Mouse (Mus musculus) spleen, adult 2 months (tissue): ENCODE data around the gene Raver1.

Source experiments
- CTCF ChIP-seq: fragments of 200-500 bp; IDR thresholded peaks from 2 replicates; pipeline ENCODE4 v1.5.1; 2011; ENCODE audit warnings: mild to moderate bottlenecking, inconsistent platforms; ENCODE audit not compliant: insufficient read depth, insufficient read length, insufficient replicate concordance; ENCODE audit errors: extremely low read depth
- POLR2A ChIP-seq: fragments of 200-500 bp; IDR thresholded peaks from 2 replicates; pipeline ENCODE4 v1.6.1; 2011; ENCODE audit warnings: low read depth, low read length, inconsistent platforms

DNA sequence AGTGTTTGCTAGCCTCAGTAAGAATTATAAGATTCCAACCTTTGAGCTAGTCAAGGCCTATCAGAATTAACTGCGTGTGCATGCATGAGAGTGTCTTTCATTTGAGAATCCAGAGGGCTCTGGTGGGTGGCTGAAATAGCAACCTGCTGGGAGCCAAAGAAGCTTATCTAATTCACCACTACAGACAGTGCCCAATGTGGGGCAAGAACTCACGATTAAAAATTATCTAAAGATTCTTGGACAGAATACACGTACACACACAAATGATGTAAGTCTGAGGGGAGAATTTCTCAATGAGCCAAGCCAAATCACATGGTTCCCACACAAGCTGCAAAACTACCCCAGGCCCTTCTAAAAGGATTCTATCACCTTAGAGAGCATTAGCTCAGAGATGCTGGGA lies 8.5 kb downstream of the Raver1 start:
- TF ChIP-seq CTCF (no peak), POLR2A (no peak)
